Mouse (Mus musculus) liver, adult 2 months (tissue): Measurements from ENCODE around the gene Sc5d.

Experiments
- CTCF ChIP-seq: fragments of 200-500 bp; IDR thresholded peaks from 2 replicates; pipeline ENCODE4 v1.5.1; 2011; ENCODE audit warnings: low read depth, low read length, control low read depth
- POLR2A ChIP-seq: fragments of 200-500 bp; IDR thresholded peaks from 2 replicates; pipeline ENCODE4 v1.6.1; 2011; ENCODE audit warnings: low read length, control low read depth; ENCODE audit not compliant: insufficient read depth; ENCODE audit errors: extremely low read depth

GRCm38 (mm10) chr9:42238827-42239226, 25.2 kb downstream of the Sc5d start:
- TF ChIP-seq CTCF (no peak), POLR2A (no peak)
